Mouse (Mus musculus): Measurements from ENCODE around the gene Eef2kmt. TPM values are rescaled to one million over a fixed set of nuclear protein-coding genes. Genes with fewer than 3 reads are reported as not detected.

Gene Eef2kmt
- polyA plus RNA-seq, 1 experiment from 2014 or later = 16.1 TPM

Small RNAs within 50 kb of the gene (microRNA-seq; reads per million reads assigned to microRNA genes)
- gene Gm23689 = not detected
- not detected for gene Gm26095
- not detected for gene Mir6364

Other genes starting within 250 kb of the Eef2kmt start
- gene Smim22, start 248.7 kb downstream of the Eef2kmt start, polyA plus RNA-seq (2016; fragmentation: Nextera tagmentation; extraction: Ambion mirVana) = 5.7 and 6.9 TPM in 2 replicates
- gene Rogdi, start 242.4 kb downstream of the Eef2kmt start, polyA plus RNA-seq (2016; fragmentation: Nextera tagmentation; extraction: Ambion mirVana) = 42.3 and 43.2 TPM in 2 replicates
- 67.7 and 69.6 TPM in 2 replicates for gene Glyr1, start 206.1 kb downstream of the Eef2kmt start, polyA plus RNA-seq (2016; fragmentation: Nextera tagmentation; extraction: Ambion mirVana)
- 13.8 and 15.2 TPM in 2 replicates for gene Ubn1, start 205.9 kb downstream of the Eef2kmt start, polyA plus RNA-seq (2016; fragmentation: Nextera tagmentation; extraction: Ambion mirVana)
- gene Ppl, start 123.6 kb downstream of the Eef2kmt start, polyA plus RNA-seq (2016; fragmentation: Nextera tagmentation; extraction: Ambion mirVana) = 0.32 and 0.35 TPM in 2 replicates
- gene Sec14l5, start 108.9 kb downstream of the Eef2kmt start, polyA plus RNA-seq (2016; fragmentation: Nextera tagmentation; extraction: Ambion mirVana) = not detected in 2 replicates
- 19.3 and 19.4 TPM in 2 replicates for gene Nagpa, start 52.0 kb downstream of the Eef2kmt start, polyA plus RNA-seq (2016; fragmentation: Nextera tagmentation; extraction: Ambion mirVana)
- gene AU021092, start 33.7 kb downstream of the Eef2kmt start, polyA plus RNA-seq (2016; fragmentation: Nextera tagmentation; extraction: Ambion mirVana) = 0.43 and 0.57 TPM in 2 replicates
- gene Alg1, start 22.4 kb downstream of the Eef2kmt start, polyA plus RNA-seq (2016; fragmentation: Nextera tagmentation; extraction: Ambion mirVana) = 17.3 and 18.5 TPM in 2 replicates